In genomic region chr17:62939171-62939570, GRCm38 (mm10) we compare ENCODE assay signal across 21 mouse cellular contexts. TPM values are rescaled to one million over a fixed set of nuclear protein-coding genes. Genes with fewer than 3 reads are reported as not detected.
DNase-seq lines count a peak whose midpoint lies in the region; ATAC-seq lines count a peak whose summit lies in the region.
"Had no signal": no experiment of that assay in that cellular context is flagged by ENCODE, and none has a peak within 500 bp of the region (broad histone marks: within the 10 kb centered on the region; RNA-seq: fewer than 3 reads in every experiment).

No protein-coding gene starts in this region.

- H3K4me3 ChIP-seq in kidney, embryonic 16.5 days (ENCODE audit: low read length), result no peak overlapping the region
- H3K4me3 ChIP-seq in midbrain, embryonic 15.5 days, result no peak overlapping the region
- H3K4me3 ChIP-seq in midbrain, embryonic 13.5 days (replicated peaks), result no peak overlapping the region
- H3K4me3 ChIP-seq: heart, embryonic 15.5 days; limb, embryonic 13.5 days had no signal

- no peaks in the 10 kb centered on the region for H3K9me3 ChIP-seq in kidney, embryonic 16.5 days (ENCODE audit: low read length)
- no peaks in the 10 kb centered on the region for H3K9me3 ChIP-seq in midbrain, embryonic 15.5 days
- no peaks in the 10 kb centered on the region for H3K9me3 ChIP-seq in midbrain, embryonic 13.5 days
- H3K9me3 ChIP-seq: embryonic facial prominence, embryonic 15.5 days; heart, embryonic 15.5 days; limb, embryonic 13.5 days; neural tube, embryonic 13.5 days had no signal

- intact Hi-C loops in gastrocnemius, postnatal 36 days (cut with DNase I), result no loop called here

- peak; percentile 21 for DNase-seq in embryo, embryonic 10.5 days (ENCODE audit: low spot score)
- no peak for DNase-seq in embryo, embryonic 9.5 days (ENCODE audit: extremely low spot score)
- peak; percentile 28 for DNase-seq in kidney, postnatal 10 days
- no peak for DNase-seq in gastrocnemius, postnatal 36 days
- DNase-seq: B cell, adult 2 months; cerebellum, adult 18-20 months; cerebellum, postnatal 36 days; heart, adult 11 months; kidney, adult 2 months; lung, postnatal 14 days; right cerebral cortex, postnatal 25 days; thymus, postnatal 36 days had no signal

- H3K4me2 ChIP-seq in kidney, embryonic 16.5 days (replicated peaks; ENCODE audit: low read depth, low read length), result no peak overlapping the region
- no peak overlapping the region for H3K4me2 ChIP-seq in midbrain, embryonic 15.5 days
- H3K4me2 ChIP-seq in midbrain, embryonic 13.5 days (replicated peaks), result no peak overlapping the region

- ATAC-seq in kidney, embryonic 16.5 days (ENCODE audit: low FRiP score, low TSS enrichment), result no peak
- ATAC-seq in midbrain, embryonic 15.5 days (replicated peaks), result peak; percentile 41; the same call in 1 of the 2 replicates
- ATAC-seq in midbrain, embryonic 13.5 days, result no peak

- WGBS in kidney, embryonic 16.5 days, result 62% methylated on average over 4 of the region's 4 CpGs
- 57% methylated on average over 4 of the region's 4 CpGs for WGBS in midbrain, embryonic 15.5 days
- 58% methylated on average over 4 of the region's 4 CpGs for WGBS in midbrain, embryonic 13.5 days

- H3K4me1 ChIP-seq in kidney, embryonic 16.5 days (ENCODE audit: insufficient read depth, low read length), result peaks cover 8% of the 10 kb centered on the region
- peaks cover 12% of the 10 kb centered on the region for H3K4me1 ChIP-seq in midbrain, embryonic 15.5 days
- peaks cover 14% of the 10 kb centered on the region for H3K4me1 ChIP-seq in midbrain, embryonic 13.5 days (replicated peaks)
- H3K4me1 ChIP-seq: heart, embryonic 15.5 days had no signal

- H3K9ac ChIP-seq in kidney, embryonic 16.5 days (replicated peaks; ENCODE audit: low read length), result no peak overlapping the region
- no peak overlapping the region for H3K9ac ChIP-seq in midbrain, embryonic 15.5 days
- no peak overlapping the region for H3K9ac ChIP-seq in midbrain, embryonic 13.5 days (replicated peaks)
- H3K9ac ChIP-seq: embryonic facial prominence, embryonic 15.5 days; heart, embryonic 15.5 days; limb, embryonic 13.5 days; liver, embryonic 14.5 days; neural tube, embryonic 13.5 days had no signal

- no peaks in the 10 kb centered on the region for H3K27me3 ChIP-seq in kidney, embryonic 16.5 days (ENCODE audit: insufficient read depth, low read length)
- H3K27me3 ChIP-seq in midbrain, embryonic 15.5 days (replicated peaks), result no peaks in the 10 kb centered on the region
- H3K27me3 ChIP-seq in midbrain, embryonic 13.5 days, result no peaks in the 10 kb centered on the region
- H3K27me3 ChIP-seq: embryonic facial prominence, embryonic 15.5 days; heart, embryonic 15.5 days; limb, embryonic 13.5 days had no signal

- no peak overlapping the region for H3K27ac ChIP-seq in kidney, embryonic 16.5 days (ENCODE audit: low read length)
- H3K27ac ChIP-seq in midbrain, embryonic 15.5 days, result no peak overlapping the region
- H3K27ac ChIP-seq in midbrain, embryonic 13.5 days, result no peak overlapping the region
- H3K27ac ChIP-seq: embryonic facial prominence, embryonic 15.5 days; heart, embryonic 15.5 days; limb, embryonic 13.5 days; liver, embryonic 14.5 days; neural tube, embryonic 13.5 days had no signal

- H3K36me3 ChIP-seq in kidney, embryonic 16.5 days (ENCODE audit: insufficient read depth, low read length), result no peaks in the 10 kb centered on the region
- no peaks in the 10 kb centered on the region for H3K36me3 ChIP-seq in midbrain, embryonic 15.5 days (replicated peaks)
- no peaks in the 10 kb centered on the region for H3K36me3 ChIP-seq in midbrain, embryonic 13.5 days
- H3K36me3 ChIP-seq: embryonic facial prominence, embryonic 15.5 days; heart, embryonic 15.5 days; limb, embryonic 13.5 days; neural tube, embryonic 13.5 days had no signal

RNA-seq across cellular contexts. Expression of gene Efna5, which starts 58.1 kb away (rescaled TPM):
- 26.9 and 32.4 TPM in 2 replicates for polyA plus RNA-seq in kidney, embryonic 16.5 days (2015; fragmentation: Nextera tagmentation; extraction: Ambion mirVana)
- polyA plus RNA-seq in midbrain, embryonic 15.5 days (2015; fragmentation: Nextera tagmentation; extraction: Ambion mirVana), result 59.8 and 74.6 TPM in 2 replicates
- 81.4 and 89.2 TPM in 2 replicates for polyA plus RNA-seq in midbrain, embryonic 13.5 days (2015; fragmentation: Nextera tagmentation; extraction: Ambion mirVana)
- total RNA-seq in gastrocnemius, postnatal 36 days (2021), result under 1 TPM; 0.32 to 0.59 TPM
- total RNA-seq: megakaryocyte-erythroid progenitor cell, adult 5-6 weeks had no signal

Comparison
In these comparisons a context has a peak if more than half of its experiments do, and no peak if none do; other contexts are left out.
1. DNase-seq: peak in embryo, embryonic 10.5 days (single experiment) and kidney, postnatal 10 days (single experiment); none in embryo, embryonic 9.5 days (single experiment) and gastrocnemius, postnatal 36 days (0 of 2).